Mouse (Mus musculus): ENCODE data around the gene Cst13.
"Not testable (repeated sequence)": the region's sequence is repeated elsewhere in the genome, so short reads cannot be mapped to it uniquely, and the experiment has no call there.

Gene Cst13

GRCm38 (mm10) chr2:148819909-148820308, at the start of gene Cst13:
TSS of gene Cst13 (plus strand) at chr2:148820081.
- no peak for DNase-seq (ENCODE audit: low spot score)

GRCm38 (mm10) chr2:148771397-148771796, 48.5 kb upstream of the Cst13 start, which contains the start of gene Cst11:
TSS of gene Cst11 (minus strand) at chr2:148771497.
- not testable (repeated sequence) for DNase-seq (ENCODE audit: low spot score)

GRCm38 (mm10) chr2:148781709-148782108, 38.2 kb upstream of the Cst13 start, which contains the start of gene 8030411F24Rik:
TSS of gene 8030411F24Rik (plus strand) at chr2:148782009.
- DNase-seq (ENCODE audit: low spot score) = no peak

- no peak for DNase-seq (ENCODE audit: low spot score)
These were observed 30.7 kb upstream of the Cst13 start, which contains the start of gene Cst12 for GRCm38 (mm10) chr2:148789142-148789541. TSS of gene Cst12 (plus strand) at chr2:148789361.

GRCm38 (mm10) chr2:148798485-148798884, 21.4 kb upstream of the Cst13 start, which contains the start of gene Cst8:
TSS of gene Cst8 (plus strand) at chr2:148798785.
- DNase-seq (ENCODE audit: low spot score) = no peak

GRCm38 (mm10) chr2:148801491-148801921, 18.4 kb upstream of the Cst13 start:
- DNase-seq (ENCODE audit: low spot score) = no peak

- no peak for DNase-seq (ENCODE audit: low spot score)
These were observed 13.2 kb upstream of the Cst13 start for GRCm38 (mm10) chr2:148806696-148807095.

GRCm38 (mm10) chr2:148825986-148826385, 6.1 kb downstream of the Cst13 start:
- no peak for DNase-seq (ENCODE audit: low spot score)

- no peak for DNase-seq (ENCODE audit: low spot score)
These were observed 15.0 kb downstream of the Cst13 start, which contains the start of gene Cst9 for GRCm38 (mm10) chr2:148834912-148835311. TSS of gene Cst9 (plus strand) at chr2:148835147.

GRCm38 (mm10) chr2:148838075-148838777, 18.3 kb downstream of the Cst13 start:
- no peak for DNase-seq (ENCODE audit: low spot score)

- no peak for DNase-seq (ENCODE audit: low spot score)
These were observed 19.3 kb downstream of the Cst13 start for GRCm38 (mm10) chr2:148839224-148839623.

- peak; percentile 39 for DNase-seq (ENCODE audit: low spot score)
These were observed 31.4 kb downstream of the Cst13 start for GRCm38 (mm10) chr2:148851116-148851906.

GRCm38 (mm10) chr2:148856630-148857400, 36.9 kb downstream of the Cst13 start:
- no peak for DNase-seq (ENCODE audit: low spot score)

- no peak for DNase-seq (ENCODE audit: low spot score)
These were observed 37.6 kb downstream of the Cst13 start for GRCm38 (mm10) chr2:148857506-148857905.

GRCm38 (mm10) chr2:148860993-148861392, 41.1 kb downstream of the Cst13 start:
- DNase-seq (ENCODE audit: low spot score) = no peak

- DNase-seq (ENCODE audit: low spot score) = no peak
These were observed 41.8 kb downstream of the Cst13 start for GRCm38 (mm10) chr2:148861693-148862092.

- no peak for DNase-seq (ENCODE audit: low spot score)
These were observed 45.1 kb downstream of the Cst13 start, which contains the start of gene 9230104L09Rik for GRCm38 (mm10) chr2:148864966-148865365. TSS of gene 9230104L09Rik (minus strand) at chr2:148865038.

GRCm38 (mm10) chr2:148868959-148869358, 49.1 kb downstream of the Cst13 start:
- no peak for DNase-seq (ENCODE audit: low spot score)

- no peak for DNase-seq (ENCODE audit: low spot score)
These were observed 50.6 kb downstream of the Cst13 start for GRCm38 (mm10) chr2:148870526-148870925.

GRCm38 (mm10) chr2:148872860-148873259, 53.0 kb downstream of the Cst13 start:
- DNase-seq (ENCODE audit: low spot score) = no peak

- DNase-seq (ENCODE audit: low spot score) = no peak
These were observed 54.3 kb downstream of the Cst13 start for GRCm38 (mm10) chr2:148874224-148874616.
